Mouse (Mus musculus) common myeloid progenitor, adult 5-6 weeks (primary cell): ENCODE measurements around the gene Liph. TPM values are rescaled to one million over a fixed set of nuclear protein-coding genes. Genes with fewer than 3 reads are reported as not detected.
A peak's percentile ranks its signal among the peaks of the same experiment; 100 is the strongest.
"Not testable (repeated sequence)": the region's sequence is repeated elsewhere in the genome, so short reads cannot be mapped to it uniquely, and the experiment has no call there.

ENCODE experiments used
- ATAC-seq: replicated peaks from 2 replicates; pipeline ENCODE4 v1.8.0; 2016; ENCODE audit warnings: low read depth, mild to moderate bottlenecking, moderate TSS enrichment, inconsistent platforms; ENCODE audit not compliant: poor library complexity, severe bottlenecking
- total RNA-seq: library from RNA; stranded (forward); fragments of 200-1000, 187-1606 nt; gene quantifications from 2 replicates; pipeline ENCODE4 v1.2.3, GENCODE M21; 2017

Liph gene
- not detected in 2 replicates for total RNA-seq

- peak; percentile 79 for ATAC-seq
Measured at GRCm38 (mm10) chr16:21995304-21995703, at the start of gene Liph. Gene Liph, minus strand, starts transcription at chr16:21995663.

DNA sequence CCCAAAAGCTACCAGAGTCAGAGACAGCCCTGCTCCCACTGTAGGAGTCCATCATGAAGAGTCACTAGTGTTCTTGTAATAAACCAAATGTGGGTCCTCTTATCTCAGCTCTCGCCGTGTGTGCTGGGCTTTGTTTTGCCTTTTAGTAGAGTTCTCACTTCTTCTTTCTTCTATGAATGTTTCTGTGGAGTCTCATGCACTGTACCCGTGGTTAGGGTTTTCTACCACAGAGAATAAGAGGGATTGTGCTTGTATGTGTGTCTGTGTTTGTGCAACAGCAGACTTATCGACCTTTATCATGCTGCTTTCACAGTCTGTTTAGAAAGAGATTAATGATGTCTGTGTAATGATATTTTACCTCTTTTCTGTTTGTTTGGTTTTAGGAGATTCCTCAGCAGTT lies 48.4 kb upstream of the Liph start:
- ATAC-seq = peak; percentile 46

DNA sequence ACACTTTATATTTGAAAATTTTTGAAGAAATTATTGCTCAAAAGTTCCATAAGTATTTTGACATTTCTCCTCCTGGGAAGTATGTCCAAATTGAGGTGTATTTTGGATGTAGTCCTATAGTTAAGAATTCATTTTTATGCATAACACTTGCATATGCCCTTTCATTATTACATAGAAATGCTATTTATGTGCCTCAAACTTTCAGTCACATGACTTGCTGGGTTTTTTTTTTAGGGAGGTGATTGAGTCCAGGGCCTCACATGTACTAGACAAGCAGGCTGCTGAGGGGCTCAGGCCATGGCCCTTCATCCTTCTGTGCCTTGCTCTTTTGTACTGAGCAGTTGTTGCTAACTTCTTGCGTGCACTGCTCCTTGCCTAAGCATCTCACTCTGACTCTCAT lies 44.5 kb upstream of the Liph start:
- no peak for ATAC-seq

DNA sequence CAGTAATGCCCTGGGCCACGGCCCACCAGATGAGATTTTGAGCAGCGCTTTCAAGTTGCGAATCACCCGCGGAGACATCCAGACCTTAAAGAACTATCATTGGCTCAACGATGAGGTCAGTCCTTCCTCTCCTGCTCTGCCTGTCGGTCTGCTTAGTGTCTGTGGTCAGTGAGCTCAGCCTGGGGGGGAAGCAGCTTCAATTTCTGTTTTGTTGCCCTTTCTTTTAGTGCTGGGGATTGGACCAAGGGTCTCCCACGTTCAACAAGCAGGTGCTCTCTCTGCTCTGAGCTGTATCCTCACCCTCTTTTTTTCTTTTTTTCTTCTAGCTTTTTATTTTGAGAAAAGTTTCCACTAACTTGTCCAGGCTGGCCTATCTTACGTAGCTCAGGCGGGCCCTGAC lies 43.1 kb upstream of the Liph start:
- no peak for ATAC-seq

GRCm38 (mm10) chr16:22027474-22027873 lies 32.0 kb upstream of the Liph start:
- ATAC-seq = no peak

GRCm38 (mm10) chr16:22022122-22022521 lies 26.7 kb upstream of the Liph start:
- no peak for ATAC-seq

- ATAC-seq = 0 out of 2 replicates have a peak, but pooled peaks have one; percentile 52
Measured at GRCm38 (mm10) chr16:22015569-22015968, 20.1 kb upstream of the Liph start.

DNA sequence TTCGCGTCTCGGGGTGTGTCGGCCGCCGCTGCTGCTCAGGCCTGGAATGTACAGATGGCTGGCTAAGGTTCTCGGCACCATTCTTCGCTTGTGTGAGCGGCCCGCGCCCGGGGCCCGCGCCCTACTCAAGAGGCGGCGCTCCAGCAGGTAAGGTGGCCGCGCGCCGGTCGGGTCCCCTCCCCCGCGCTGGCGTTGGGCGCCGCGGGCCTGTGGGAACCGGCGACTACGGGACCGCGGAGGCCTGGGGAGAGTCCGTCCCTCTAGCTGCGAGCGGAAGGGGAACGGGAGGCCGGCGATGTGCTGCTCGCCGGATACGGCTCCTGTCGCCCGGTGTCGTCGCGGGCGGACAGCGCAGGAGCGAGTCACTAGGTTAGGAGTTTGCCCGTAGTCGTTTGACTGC lies 14.1 kb upstream of the Liph start:
- peak; percentile 19; the same call in 1 of the 2 replicates for ATAC-seq

DNA sequence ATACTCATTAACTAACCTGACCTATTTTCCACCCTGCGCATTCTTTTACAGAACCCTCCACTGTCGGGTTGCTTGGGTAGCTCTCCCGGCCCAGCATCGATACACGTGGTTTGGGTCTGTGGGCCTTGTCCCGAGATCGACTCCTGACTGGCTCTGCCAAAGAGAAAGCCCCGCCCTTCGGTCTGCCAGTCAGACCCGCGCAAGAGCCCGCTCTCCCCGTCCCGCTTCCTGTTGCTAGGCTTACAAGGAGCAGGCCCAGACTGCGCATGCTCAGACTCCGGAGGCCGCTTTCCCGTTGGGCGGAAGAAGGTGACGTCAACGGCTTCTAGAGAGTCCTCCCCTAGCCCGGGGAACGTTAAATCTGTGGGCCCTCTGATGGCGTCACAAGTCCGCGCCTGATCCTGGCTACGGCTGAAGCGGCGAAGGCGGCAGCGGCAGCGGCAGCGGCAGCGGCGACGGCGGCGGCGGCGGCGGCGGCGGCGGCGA lies 13.7 kb upstream of the Liph start, which contains the start of gene Senp2:
Gene Senp2 (plus strand): TSS at position 386 of the 486 bp plus-strand sequence.
- ATAC-seq = peak; percentile 98

GRCm38 (mm10) chr16:22001606-22002005 lies 6.1 kb upstream of the Liph start:
- ATAC-seq = no peak

DNA sequence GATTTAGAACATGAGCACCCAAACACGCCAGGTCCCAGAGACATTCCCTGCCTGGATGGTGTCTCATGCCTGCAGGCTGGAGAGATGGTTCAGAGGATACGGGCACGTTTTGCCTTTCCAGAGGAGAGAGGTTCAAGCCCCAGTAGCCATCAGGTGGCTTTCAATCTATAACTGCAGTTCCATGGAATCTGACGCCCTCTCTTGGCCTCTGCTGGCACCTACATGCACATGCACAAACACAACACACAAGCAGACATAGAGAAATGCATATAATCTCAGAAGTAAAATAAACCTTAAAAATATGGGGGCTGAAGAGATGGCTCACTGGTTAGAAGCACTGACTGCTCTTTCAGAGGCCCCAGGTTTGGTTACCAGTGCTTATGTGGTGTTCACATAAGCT lies 5.7 kb upstream of the Liph start:
- no peak for ATAC-seq

- no peak for ATAC-seq
Measured at GRCm38 (mm10) chr16:21999941-22000690, 4.7 kb upstream of the Liph start.

DNA sequence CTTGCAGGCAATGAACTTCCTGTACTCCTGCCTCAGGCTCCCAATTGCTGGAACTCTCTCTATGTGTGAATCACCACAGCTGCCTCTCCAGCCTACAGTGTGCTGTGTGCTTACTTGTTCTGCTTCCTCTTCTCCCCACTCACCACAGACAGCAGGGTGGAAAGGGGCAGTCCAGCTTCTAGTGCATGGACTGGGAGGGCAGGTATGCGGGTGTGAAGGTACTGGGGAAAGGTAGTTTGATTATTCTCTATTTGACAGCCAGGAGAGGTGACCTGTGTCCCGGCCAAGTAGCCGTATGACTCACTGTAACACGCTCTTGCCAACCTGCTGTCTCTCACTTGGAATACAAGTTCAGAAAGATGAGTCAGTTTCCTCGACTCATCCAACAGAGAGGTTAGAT lies 2.6 kb upstream of the Liph start:
- ATAC-seq = no peak

DNA sequence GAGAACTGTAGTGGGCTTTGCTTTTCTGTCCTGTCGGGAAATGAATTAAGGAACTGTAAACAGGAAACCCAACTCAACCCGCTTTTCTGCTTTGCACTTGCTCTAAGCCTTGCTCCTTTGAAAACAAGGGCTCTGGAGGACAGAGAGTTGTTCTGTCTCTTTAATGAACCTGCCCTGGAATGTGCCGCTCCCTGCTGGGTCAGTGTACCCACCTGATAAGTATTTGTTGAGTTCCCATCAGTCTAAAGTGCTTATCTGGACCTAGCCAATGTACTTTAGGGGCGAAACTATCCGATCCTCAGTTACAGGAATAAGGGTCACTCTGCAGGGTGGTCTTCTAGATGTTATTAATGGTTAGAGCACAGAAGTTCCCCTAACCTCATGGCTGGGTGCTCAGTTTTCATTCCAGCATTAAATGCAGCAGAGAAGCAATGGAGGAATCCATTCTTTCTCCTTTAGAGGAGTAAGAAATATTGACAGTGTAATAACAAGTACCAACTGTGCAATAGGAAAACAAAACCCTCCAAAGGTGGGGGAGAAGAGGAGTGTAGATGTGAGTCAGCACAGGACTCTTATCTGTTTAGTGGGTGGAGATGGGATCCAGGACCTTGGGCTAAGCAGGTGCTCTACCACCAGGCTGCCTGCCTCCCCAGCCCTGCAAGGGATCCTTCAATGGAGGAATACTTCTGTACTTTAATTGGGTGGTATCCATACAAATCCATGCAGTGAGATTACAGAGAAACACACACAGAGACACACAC lies 1.6 kb upstream of the Liph start:
- ATAC-seq = no peak

GRCm38 (mm10) chr16:21996402-21996801 lies 939 bp upstream of the Liph start:
- no peak for ATAC-seq

DNA sequence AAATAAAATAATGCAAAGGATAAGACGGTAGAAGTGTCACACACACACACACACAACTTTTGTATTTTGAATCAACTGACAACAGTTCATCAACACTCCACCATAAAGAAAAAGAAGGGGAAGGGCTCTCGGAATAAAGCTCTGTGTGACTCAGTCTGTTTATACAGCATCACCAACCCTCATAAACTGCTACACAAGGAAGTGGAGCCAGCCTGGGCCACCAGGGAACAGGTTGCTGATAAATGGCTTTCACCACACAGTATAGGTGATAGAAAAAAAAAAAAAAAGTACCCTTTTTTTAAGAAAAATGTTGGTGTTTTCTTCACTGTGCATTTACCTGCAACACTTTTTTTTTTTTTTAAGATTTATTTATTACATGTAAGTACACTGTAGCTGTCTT lies 3.7 kb downstream of the Liph start:
- ATAC-seq = no peak

DNA sequence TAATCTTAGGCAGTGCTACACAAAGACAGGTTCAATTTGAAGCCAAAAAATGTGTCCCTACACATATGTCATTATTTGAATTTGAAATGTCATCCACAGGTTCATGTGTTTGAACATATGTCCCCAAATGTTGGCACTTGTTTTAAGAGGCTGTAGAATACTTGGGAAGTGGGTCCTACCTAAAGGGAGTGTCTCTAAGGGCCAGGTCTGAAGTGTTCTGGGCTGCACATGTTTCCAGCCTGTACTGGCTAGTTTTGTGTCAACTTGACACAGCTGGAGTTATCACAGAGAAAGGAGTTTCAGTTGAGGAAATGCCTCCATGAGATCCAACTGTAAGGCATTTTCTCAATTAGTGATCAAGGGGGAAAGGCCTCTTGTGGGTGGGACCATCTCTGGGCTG lies 4.6 kb downstream of the Liph start:
- ATAC-seq = not testable (repeated sequence)

DNA sequence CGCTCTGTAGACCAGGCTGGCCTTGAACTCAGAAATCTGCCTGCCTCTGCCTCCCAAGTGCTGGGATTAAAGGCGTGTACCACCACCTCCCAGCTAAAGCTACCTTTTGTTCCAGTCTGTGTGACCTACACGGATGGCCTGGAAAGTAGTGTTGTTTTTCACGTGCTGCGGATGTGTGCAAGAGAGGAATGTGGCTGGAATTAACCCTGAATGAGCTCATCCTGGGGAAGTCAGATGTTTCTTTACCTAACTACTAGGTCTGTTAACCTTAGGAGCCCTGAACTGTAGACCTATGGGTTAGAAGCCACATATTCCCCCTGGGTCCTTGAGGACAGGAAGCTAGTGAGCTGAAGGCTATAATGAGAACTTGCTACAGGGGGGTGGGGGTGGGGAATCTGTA lies 7.5 kb downstream of the Liph start:
- ATAC-seq = no peak

DNA sequence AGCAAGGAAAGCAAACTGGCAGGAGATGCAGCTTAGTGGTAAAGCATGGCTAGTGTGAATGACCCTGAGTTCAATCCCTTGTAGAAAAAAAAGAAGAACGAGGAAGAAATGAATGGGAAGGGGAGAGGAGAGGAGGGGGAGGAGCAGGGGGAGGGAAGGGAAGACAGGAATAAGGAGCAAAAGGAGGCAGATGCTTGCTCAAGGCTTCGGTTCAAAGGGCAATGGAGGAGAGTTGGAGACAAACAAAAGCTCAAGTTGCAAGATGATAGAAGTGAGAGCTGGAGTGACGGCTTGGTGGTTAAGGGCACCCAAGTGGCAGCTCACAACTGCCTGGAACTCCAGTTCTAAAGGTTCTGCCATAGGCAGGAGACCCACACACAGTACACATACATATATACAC lies 9.3 kb downstream of the Liph start:
- ATAC-seq = no peak

GRCm38 (mm10) chr16:21984091-21984490 lies 11.4 kb downstream of the Liph start:
- ATAC-seq = no peak

- no peak for ATAC-seq
Measured at GRCm38 (mm10) chr16:21983581-21983980, 11.9 kb downstream of the Liph start.
